Mouse (Mus musculus) kidney, embryonic 16.5 days (tissue): Measurements from ENCODE around the gene Rrm2. TPM values are rescaled to one million over a fixed set of nuclear protein-coding genes. Genes with fewer than 3 reads are reported as not detected.
"Not testable (repeated sequence)": the region's sequence is repeated elsewhere in the genome, so short reads cannot be mapped to it uniquely, and the experiment has no call there.

Experiments
- ATAC-seq: fragments of 200-750 bp; cut with Nextera tagmentation; 2 replicates; pipeline ENCODE4 v1.8.0; 2017; ENCODE audit warnings: moderate TSS enrichment; ENCODE audit not compliant: low FRiP score, low TSS enrichment
- H3K27ac ChIP-seq: fragments of 300-500 bp; sonication (generic); 2 replicates; pipeline ENCODE4 v1.5.1; 2014; ENCODE audit warnings: low read length
- H3K27me3 ChIP-seq: fragments of 300-500 bp; sonication (generic); 2 replicates; pipeline ENCODE4 v1.6.1; 2014; ENCODE audit warnings: low read length, control low read depth, mixed read lengths; ENCODE audit not compliant: insufficient read depth
- H3K36me3 ChIP-seq: fragments of 300-500 bp; sonication (generic); 2 replicates; pipeline ENCODE4 v1.6.1; 2014; ENCODE audit warnings: low read length, control low read depth, mixed read lengths; ENCODE audit not compliant: insufficient read depth
- H3K4me1 ChIP-seq: fragments of 300-500 bp; sonication (generic); 2 replicates; pipeline ENCODE4 v1.6.1; 2014; ENCODE audit warnings: low read length, control low read depth, mixed read lengths; ENCODE audit not compliant: insufficient read depth
- H3K4me2 ChIP-seq: fragments of 300-500 bp; sonication (generic); replicated peaks from 2 replicates; pipeline ENCODE4 v1.6.1; 2014; ENCODE audit warnings: low read depth, low read length
- H3K4me3 ChIP-seq: fragments of 300-500 bp; sonication (generic); 2 replicates; pipeline ENCODE4 v1.5.1; 2014; ENCODE audit warnings: mild to moderate bottlenecking, low read length
- H3K9ac ChIP-seq: fragments of 300-500 bp; sonication (generic); replicated peaks from 2 replicates; pipeline ENCODE4 v1.6.1; 2014; ENCODE audit warnings: low read length
- H3K9me3 ChIP-seq: fragments of 300-500 bp; sonication (generic); 2 replicates; pipeline ENCODE4 v1.6.1; 2016; ENCODE audit warnings: low read length, control low read depth
- WGBS: fragments of 180-500 bp; shearing (Covaris S2); extraction: QIAGEN DNeasy Blood & Tissue Kit; methylation state at CpG from one replicate; pipeline ENCODE4 v1.1.7; 2014; 5-methylcytosine and 5-hydroxymethylcytosine counted together
- polyA plus RNA-seq: library from polyadenylated mRNA; unstranded; fragments of >200 nt; fragmentation: Nextera tagmentation; extraction: Ambion mirVana; gene quantifications from 2 replicates; pipeline ENCODE4 v1.2.1, GENCODE M21; 2015

Rrm2 gene
- polyA plus RNA-seq, 1 experiment from 2014 or later = 215 TPM

DNA sequence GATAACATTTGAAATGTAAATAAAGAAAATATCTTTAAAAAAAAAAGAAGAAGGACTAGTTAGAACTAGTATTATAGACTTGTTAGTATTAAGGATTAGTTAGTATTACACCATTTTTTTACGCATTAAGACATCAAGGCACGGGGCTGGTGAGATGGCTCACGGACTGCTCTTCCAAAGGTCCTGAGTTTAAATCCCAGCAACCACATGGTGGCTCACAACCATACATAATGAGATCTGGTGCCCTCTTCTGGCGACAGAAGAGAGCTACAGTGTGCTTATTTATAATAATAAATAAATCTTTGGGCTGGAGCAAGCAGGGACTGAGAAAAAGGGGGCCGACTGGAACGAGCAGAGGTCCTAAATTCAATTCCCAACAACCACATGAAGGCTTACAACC, 33.5 kb downstream of the Rrm2 start:
- 74% methylated on average over 6 of the region's 6 CpGs for WGBS
- H3K27me3 ChIP-seq, H3K36me3 ChIP-seq, H3K9ac ChIP-seq, H3K27ac ChIP-seq, ATAC-seq, H3K4me3 ChIP-seq, H3K4me2 ChIP-seq, H3K4me1 ChIP-seq, H3K9me3 ChIP-seq: not testable (repeated sequence)

DNA sequence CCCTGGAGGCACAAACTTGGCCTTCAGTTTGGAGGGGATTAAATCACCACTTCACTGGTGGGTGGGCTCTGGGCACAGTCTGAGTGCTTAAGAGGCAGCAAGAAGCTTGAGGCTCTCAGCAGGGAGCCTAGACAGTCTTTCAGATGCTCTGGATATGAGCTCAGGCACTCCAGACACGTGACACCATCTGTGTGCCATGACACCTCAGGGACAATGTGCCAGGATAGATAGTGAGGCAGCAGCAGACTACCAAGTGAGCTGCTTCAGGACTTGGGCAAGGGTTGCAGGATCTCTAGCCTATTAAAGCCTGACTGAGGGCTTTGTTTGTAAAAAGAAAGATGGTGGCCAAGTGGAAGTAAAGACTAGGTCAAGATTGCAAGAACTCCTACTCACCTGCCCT, 36.3 kb downstream of the Rrm2 start:
- Histone ChIP-seq H3K4me1 (0 out of 2 replicates have a peak, but pooled peaks cover 7% of the 10 kb centered on the region), H3K27ac (no peak overlapping the region), H3K9me3 (no peaks in the 10 kb centered on the region), H3K36me3 (no peaks in the 10 kb centered on the region), H3K4me3 (no peak overlapping the region), H3K4me2 (no peak overlapping the region), H3K9ac (no peak overlapping the region), H3K27me3 (no peaks in the 10 kb centered on the region)
- ATAC-seq = no peak
- 48% methylated on average over 1 of the region's 1 CpGs for WGBS

DNA sequence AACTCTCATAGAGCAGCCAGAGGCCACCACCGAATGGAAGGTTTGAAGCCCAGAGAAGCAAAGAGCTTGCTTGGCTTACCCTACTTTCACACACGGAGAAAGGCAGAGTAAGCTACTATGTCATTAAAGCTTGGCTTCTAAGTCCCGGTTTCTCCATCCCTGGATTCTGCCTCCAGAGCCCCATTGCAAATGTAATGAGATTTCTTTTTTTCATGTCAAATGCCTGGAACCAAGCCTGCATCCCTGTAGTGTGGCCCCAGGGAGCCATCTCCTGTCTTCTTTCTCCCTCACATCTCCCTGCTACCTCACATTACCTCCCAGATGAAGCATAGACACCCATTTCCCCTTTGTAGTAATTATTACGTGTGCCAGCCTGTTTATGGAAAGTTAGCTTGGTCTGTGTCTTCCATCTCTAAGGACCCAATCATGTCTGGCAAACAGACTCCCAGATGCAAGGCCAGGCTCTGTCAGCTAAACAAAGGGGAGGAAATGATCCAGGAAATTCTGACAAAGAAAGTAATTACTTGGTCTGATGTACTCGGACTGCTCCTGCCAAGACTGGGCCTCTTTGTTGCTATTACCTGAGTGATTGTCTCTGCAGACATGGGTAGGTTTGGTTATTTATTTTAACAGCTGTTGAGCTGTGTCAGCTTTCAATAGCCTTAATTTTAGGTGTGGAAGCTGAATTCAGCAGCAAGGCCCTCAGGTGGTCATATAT, 38.7 kb downstream of the Rrm2 start:
- 48% methylated on average over 5 of the region's 5 CpGs for WGBS
- Histone ChIP-seq H3K4me1 (0 out of 2 replicates have a peak, but pooled peaks cover 7% of the 10 kb centered on the region), H3K9ac (no peak overlapping the region), H3K27ac (no peak overlapping the region), H3K4me3 (no peak overlapping the region), H3K36me3 (no peaks in the 10 kb centered on the region), H3K9me3 (no peaks in the 10 kb centered on the region), H3K4me2 (no peak overlapping the region), H3K27me3 (no peaks in the 10 kb centered on the region)
- no peak; the same call in 1 of the 2 replicates for ATAC-seq

DNA sequence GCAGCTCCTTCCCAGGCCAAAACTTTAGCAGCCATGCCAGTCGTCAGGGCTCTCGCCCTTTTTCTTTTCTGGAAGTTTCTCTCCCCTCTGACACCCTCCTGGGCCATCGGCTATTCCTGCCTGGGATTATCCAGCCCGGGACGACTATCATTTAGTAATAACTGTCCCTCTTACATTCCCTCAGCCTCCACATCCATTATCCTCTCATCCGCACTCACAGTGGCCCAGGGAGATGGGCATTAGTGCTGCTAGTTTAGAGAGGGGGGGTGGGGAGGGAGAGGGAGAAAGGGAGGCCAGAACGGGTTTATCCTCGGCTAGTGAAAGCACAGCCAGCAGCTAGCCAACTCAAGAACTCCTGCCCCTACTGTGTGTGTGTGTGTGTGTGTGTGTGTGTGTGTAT, 39.3 kb downstream of the Rrm2 start:
- no peak overlapping the region for H3K4me3 ChIP-seq
- no peak overlapping the region for H3K27ac ChIP-seq
- no peak overlapping the region for H3K9ac ChIP-seq
- no peaks in the 10 kb centered on the region for H3K27me3 ChIP-seq
- 0 out of 2 replicates have a peak, but pooled peaks cover 7% of the 10 kb centered on the region for H3K4me1 ChIP-seq
- 58% methylated on average over 8 of the region's 8 CpGs for WGBS
- no peak overlapping the region for H3K4me2 ChIP-seq
- no peaks in the 10 kb centered on the region for H3K9me3 ChIP-seq
- no peak for ATAC-seq
- no peaks in the 10 kb centered on the region for H3K36me3 ChIP-seq

DNA sequence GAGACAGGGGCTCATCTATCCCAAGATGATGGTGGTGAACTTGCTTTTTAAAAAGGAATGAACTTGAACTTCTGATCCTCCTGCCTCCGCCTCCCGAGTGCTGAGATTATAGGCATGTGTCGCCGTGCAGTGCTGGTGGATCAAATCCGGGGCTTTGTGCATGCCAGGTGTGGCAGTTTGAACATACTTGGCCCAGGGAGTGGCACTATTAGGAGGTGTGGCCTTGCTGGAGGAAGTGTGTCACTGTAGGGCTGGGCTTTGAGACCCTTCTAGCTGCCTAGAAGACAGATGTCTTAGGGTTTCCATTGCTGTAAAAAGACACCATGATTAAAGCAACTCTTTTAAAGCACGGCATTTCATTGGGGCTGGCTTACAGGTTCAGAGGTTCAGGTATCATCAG, 42.5 kb downstream of the Rrm2 start:
- Histone ChIP-seq H3K4me1 (0 out of 2 replicates have a peak, but pooled peaks cover 7% of the 10 kb centered on the region), H3K9ac (no peak overlapping the region), H3K4me2 (no peak overlapping the region), H3K4me3 (no peak overlapping the region), H3K9me3 (no peaks in the 10 kb centered on the region), H3K27me3 (no peaks in the 10 kb centered on the region), H3K27ac (no peak overlapping the region), H3K36me3 (no peaks in the 10 kb centered on the region)
- no peak for ATAC-seq
- WGBS = 86% methylated on average over 6 of the region's 6 CpGs

DNA sequence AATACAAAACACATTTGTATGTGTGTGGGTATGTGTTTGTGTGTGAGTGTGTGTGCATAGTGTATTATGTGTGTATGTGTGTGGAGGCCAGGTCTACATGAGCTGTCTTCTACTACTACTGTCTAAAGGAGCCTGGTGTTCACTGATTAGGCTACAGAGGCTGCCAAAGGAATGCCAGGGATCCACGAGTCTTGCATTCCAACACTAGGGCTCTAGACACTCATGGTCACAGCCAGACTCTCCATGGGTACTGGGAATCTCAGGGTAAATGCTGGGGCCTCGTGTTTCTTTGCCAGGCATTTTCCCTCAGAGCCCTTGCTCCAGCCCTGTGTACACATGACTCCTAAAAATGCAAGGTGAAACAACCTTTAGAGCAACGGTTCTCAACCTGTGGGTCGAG, 45.6 kb downstream of the Rrm2 start:
- no peaks in the 10 kb centered on the region for H3K9me3 ChIP-seq
- 79% methylated on average over 4 of the region's 4 CpGs for WGBS
- no peak overlapping the region for H3K4me2 ChIP-seq
- no peak overlapping the region for H3K27ac ChIP-seq
- no peaks in the 10 kb centered on the region for H3K27me3 ChIP-seq
- no peak overlapping the region for H3K4me3 ChIP-seq
- H3K36me3 ChIP-seq = no peaks in the 10 kb centered on the region
- no peak overlapping the region for H3K9ac ChIP-seq
- ATAC-seq = no peak
- peaks cover 5% of the 10 kb centered on the region for H3K4me1 ChIP-seq

DNA sequence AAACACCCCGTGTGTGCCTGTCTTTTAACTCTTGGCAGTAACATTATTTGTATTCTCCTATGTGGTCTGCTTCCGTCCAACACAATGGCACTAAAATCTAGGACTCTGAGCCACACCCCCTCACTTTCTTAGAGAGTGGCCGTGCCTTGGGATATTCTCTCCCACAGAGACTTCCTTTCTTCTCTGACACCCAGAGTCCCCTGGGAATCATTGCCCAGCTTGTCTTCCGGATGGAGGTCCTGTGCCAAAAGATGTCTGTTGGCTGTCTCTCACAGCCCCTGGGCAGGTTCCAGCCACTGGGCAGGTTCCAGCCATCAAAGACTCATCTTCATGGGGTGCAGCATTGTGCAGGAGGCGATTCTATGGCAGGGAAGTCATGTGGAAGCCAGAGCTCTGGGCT, 46.7 kb downstream of the Rrm2 start:
- H3K36me3 ChIP-seq = no peaks in the 10 kb centered on the region
- ATAC-seq = no peak
- H3K9ac ChIP-seq = no peak overlapping the region
- no peaks in the 10 kb centered on the region for H3K9me3 ChIP-seq
- WGBS = 55% methylated on average over 5 of the region's 5 CpGs
- no peak overlapping the region for H3K27ac ChIP-seq
- no peaks in the 10 kb centered on the region for H3K27me3 ChIP-seq
- H3K4me1 ChIP-seq = peaks cover 5% of the 10 kb centered on the region
- H3K4me2 ChIP-seq = no peak overlapping the region
- no peak overlapping the region for H3K4me3 ChIP-seq

DNA sequence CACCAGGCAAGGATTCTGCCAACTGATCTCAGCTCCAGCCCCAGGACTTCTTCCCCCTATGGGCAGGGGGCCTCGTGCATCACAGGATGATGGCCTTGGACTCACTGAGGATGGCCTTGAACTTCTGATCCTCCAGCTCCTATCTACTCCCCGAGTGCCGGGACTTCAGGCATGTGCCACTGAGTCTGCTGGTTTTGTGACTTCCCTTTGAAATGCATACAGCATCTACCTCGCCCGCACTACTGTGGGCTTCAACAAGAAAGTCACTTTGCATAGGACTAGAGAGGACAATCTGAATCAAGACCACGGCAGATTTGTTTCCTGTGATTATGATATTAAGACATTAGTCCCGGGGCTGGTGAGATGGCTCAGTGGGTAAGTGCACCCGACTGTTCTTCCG, 47.4 kb downstream of the Rrm2 start:
- no peak overlapping the region for H3K4me2 ChIP-seq
- no peak overlapping the region for H3K27ac ChIP-seq
- WGBS = 83% methylated on average over 9 of the region's 9 CpGs
- no peaks in the 10 kb centered on the region for H3K27me3 ChIP-seq
- no peaks in the 10 kb centered on the region for H3K9me3 ChIP-seq
- no peak overlapping the region for H3K9ac ChIP-seq
- H3K4me3 ChIP-seq = no peak overlapping the region
- ATAC-seq = no peak
- H3K36me3 ChIP-seq = no peaks in the 10 kb centered on the region
- peaks cover 5% of the 10 kb centered on the region for H3K4me1 ChIP-seq

DNA sequence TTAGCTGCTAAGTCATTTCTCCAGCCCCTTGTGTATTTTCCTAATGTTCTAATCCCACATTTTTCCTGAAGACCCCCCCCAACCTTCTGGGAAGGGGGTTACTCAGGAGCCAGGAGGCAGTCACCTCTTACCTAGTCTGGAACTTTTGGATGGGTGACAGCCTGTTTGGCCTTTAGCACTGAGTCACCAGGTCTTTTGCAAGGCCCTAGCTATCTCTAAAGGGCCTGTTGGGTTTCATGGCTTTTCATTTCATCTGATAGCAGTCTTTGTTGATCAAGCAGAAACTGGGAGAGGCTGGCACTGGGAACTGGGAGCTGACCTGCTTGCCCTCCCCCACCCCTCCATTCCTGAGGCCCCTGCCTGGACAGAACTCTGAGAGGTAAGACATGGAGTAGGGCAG, 49.3 kb downstream of the Rrm2 start:
- Histone ChIP-seq H3K4me3 (no peak overlapping the region), H3K27me3 (no peaks in the 10 kb centered on the region), H3K36me3 (no peaks in the 10 kb centered on the region), H3K4me1 (peaks cover 10% of the 10 kb centered on the region), H3K9me3 (no peaks in the 10 kb centered on the region), H3K27ac (no peak overlapping the region), H3K9ac (no peak overlapping the region), H3K4me2 (no peak overlapping the region)
- ATAC-seq = no peak

DNA sequence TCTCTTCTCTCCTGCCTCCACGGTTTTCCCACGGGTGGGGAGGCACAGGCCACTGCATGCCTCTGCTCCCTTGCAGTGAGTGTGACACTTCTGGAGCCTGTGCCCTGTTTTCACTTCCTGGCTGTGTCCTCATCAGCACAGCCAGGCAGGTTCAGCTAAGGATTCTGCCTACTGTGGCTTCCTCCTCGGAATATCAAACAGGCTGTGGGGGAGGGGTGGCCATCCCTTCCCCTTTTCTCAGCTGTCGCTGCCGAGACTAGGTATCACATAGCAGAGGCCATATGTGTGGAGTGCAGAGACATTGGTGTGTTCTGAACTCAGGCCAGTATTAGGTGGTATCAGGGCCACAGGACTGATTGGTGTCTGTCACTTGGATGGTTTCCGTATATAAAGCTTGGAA, 50.3 kb downstream of the Rrm2 start:
- Histone ChIP-seq H3K4me3 (no peak overlapping the region), H3K36me3 (no peaks in the 10 kb centered on the region), H3K27ac (no peak overlapping the region), H3K9me3 (no peaks in the 10 kb centered on the region), H3K27me3 (no peaks in the 10 kb centered on the region), H3K9ac (no peak overlapping the region; the same call in 1 of the 2 replicates), H3K4me2 (no peak overlapping the region), H3K4me1 (peaks cover 19% of the 10 kb centered on the region)
- peak; percentile 33; the same call in 1 of the 2 replicates for ATAC-seq
- WGBS = 12% methylated on average over 6 of the region's 6 CpGs
